Mouse (Mus musculus) ES-E14 (cell line): ENCODE measurements around the gene Zfp91. TPM values are rescaled to one million over a fixed set of nuclear protein-coding genes. Genes with fewer than 3 reads are reported as not detected.

ENCODE experiments used
- DNase-seq: peaks from one replicate; pipeline ENCODE4 v3.0.0-alpha.2; 2013; ENCODE audit warnings: low read depth, low spot score
- H3K27ac ChIP-seq: 2 replicates; pipeline ENCODE4 v1.5.1; 2012; ENCODE audit warnings: low read depth, mild to moderate bottlenecking, low read length, moderate library complexity, mixed read lengths; ENCODE audit not compliant: poor library complexity, insufficient read depth, severe bottlenecking
- H3K36me3 ChIP-seq: 2 replicates; pipeline ENCODE4 v1.6.1; 2012; ENCODE audit warnings: mild to moderate bottlenecking, low read length, moderate library complexity, mixed read lengths; ENCODE audit not compliant: control insufficient read depth, poor library complexity, insufficient read depth, severe bottlenecking
- H3K4me1 ChIP-seq, 2 experiments: fragments of 150-350 bp in 1 of 2; sonication (generic) in 1 of 2; 2 replicates each; pipeline ENCODE4 v1.6.1; 2012; ENCODE audit warnings: low read length in 2 of 2, mild to moderate bottlenecking in 1 of 2, mixed read lengths in 1 of 2; ENCODE audit not compliant: control insufficient read depth in 2 of 2, insufficient read depth in 2 of 2, poor library complexity in 1 of 2
- H3K4me3 ChIP-seq, 2 experiments: fragments of 150-350 bp in 1 of 2; sonication (generic) in 1 of 2; 2 replicates each; pipeline ENCODE4 v1.5.1; 2012; ENCODE audit warnings: low read length in 2 of 2, low read depth in 1 of 2, mild to moderate bottlenecking in 1 of 2, mixed read lengths in 1 of 2; ENCODE audit not compliant: insufficient read depth in 1 of 2, poor library complexity in 1 of 2, severe bottlenecking in 1 of 2
- H3K9ac ChIP-seq: 2 replicates; pipeline ENCODE4 v1.6.1; 2012; ENCODE audit warnings: low read depth, mild to moderate bottlenecking, low read length, mixed read lengths; ENCODE audit not compliant: poor library complexity, insufficient read depth, severe bottlenecking
- H3K9me3 ChIP-seq: fragments of 150-350 bp; sonication (generic); 2 replicates; pipeline ENCODE4 v1.6.1; 2012; ENCODE audit warnings: low read depth, mild to moderate bottlenecking, low read length; ENCODE audit not compliant: control insufficient read depth, insufficient read depth
- CHD2 ChIP-seq: IDR thresholded peaks from 2 replicates; pipeline ENCODE4 v1.6.1; 2014; ENCODE audit warnings: mild to moderate bottlenecking, low read depth, low read length, inconsistent platforms
- HCFC1 ChIP-seq: IDR thresholded peaks from 2 replicates; pipeline ENCODE4 v1.6.1; 2012; ENCODE audit warnings: low read length, inconsistent platforms, borderline replicate concordance; ENCODE audit not compliant: insufficient read depth
- MAFK ChIP-seq: IDR thresholded peaks from 2 replicates; pipeline ENCODE4 v1.6.1; 2014; ENCODE audit warnings: mild to moderate bottlenecking, low read depth, low read length, inconsistent platforms; ENCODE audit not compliant: insufficient read depth
- ZC3H11A ChIP-seq: IDR thresholded peaks from 2 replicates; pipeline ENCODE4 v1.6.1; 2012; ENCODE audit warnings: low read depth, mild to moderate bottlenecking, inconsistent platforms, low read length, borderline replicate concordance
- ZNF384 ChIP-seq: IDR thresholded peaks from 2 replicates; pipeline ENCODE4 v1.6.1; 2012; ENCODE audit warnings: low read depth, low read length, inconsistent platforms
- in situ Hi-C, 2 experiments: fragments of 600-800 bp; cut with MboI; formaldehyde crosslinking; loops; one replicate each; pipeline ENCODE4 v1.15.1; 2025; ENCODE audit warnings: low sequenced_read_pairs in 2 of 2, inconsistent platforms in 1 of 2; ENCODE audit not compliant: unreplicated experiment in 2 of 2
- total RNA-seq: library from RNA; depleted of rRNA; stranded (reverse); fragments of 300-350 nt; gene quantifications from 2 replicates; pipeline ENCODE4 v1.2.3, GENCODE M21; 2012; rRNA removed

Gene Zfp91
- total RNA-seq, 1 experiment, result 35.0 TPM

- Histone ChIP-seq H3K4me1 (no peaks in the 10 kb centered on the region), H3K4me3 (no peak overlapping the region), H3K36me3 (no peaks in the 10 kb centered on the region), H3K9ac (no peak overlapping the region), H3K27ac (no peak overlapping the region), H3K9me3 (no peaks in the 10 kb centered on the region)
- in situ Hi-C loops, result no loop called here
- DNase-seq, result no peak
- no peak for TF ChIP-seq HCFC1
- TF ChIP-seq MAFK, result no peak
- TF ChIP-seq CHD2, result no peak
- TF ChIP-seq ZC3H11A, result no peak
- TF ChIP-seq ZNF384, result no peak
Observed at GRCm38 (mm10) chr19:12720463-12720862, 75.5 kb downstream of the Zfp91 start.

GRCm38 (mm10) chr19:12719189-12719588 is 76.7 kb downstream of the Zfp91 start:
- Histone ChIP-seq H3K4me3 (no peak overlapping the region), H3K4me1 (no peaks in the 10 kb centered on the region)

More at GRCm38 (mm10) chr19:12719189-12719588, 76.7 kb downstream of the Zfp91 start:
- TF ChIP-seq MAFK (no peak), ZC3H11A (no peak), HCFC1 (no peak), ZNF384 (no peak), CHD2 (no peak)
- in situ Hi-C loops, result no loop called here
- H3K36me3 ChIP-seq, result no peaks in the 10 kb centered on the region
- H3K27ac ChIP-seq, result no peak overlapping the region
- H3K9ac ChIP-seq, result no peak overlapping the region
- no peaks in the 10 kb centered on the region for H3K9me3 ChIP-seq
- DNase-seq, result no peak

Other genes starting within 250 kb of the Zfp91 start
- not detected in 2 replicates for gene Gm4952, start 196.2 kb downstream of the Zfp91 start, total RNA-seq
- gene Glyat, start 162.8 kb downstream of the Zfp91 start, total RNA-seq, result 0.18 TPM in 1 of 2 replicates, not detected in the other
- not detected in 2 replicates for gene Olfr1442, start 125.7 kb downstream of the Zfp91 start, total RNA-seq
- gene Olfr1443, start 118.0 kb downstream of the Zfp91 start, total RNA-seq, result not detected in 2 replicates
- not detected in 2 replicates for gene Keg1, start 100.3 kb downstream of the Zfp91 start, total RNA-seq
- gene Cntf, start 30.5 kb downstream of the Zfp91 start, total RNA-seq, result 6.9 and 12.1 TPM in 2 replicates
- gene Lpxn, start 67 bp upstream of the Zfp91 start, total RNA-seq, result 0.42 and 0.58 TPM in 2 replicates
- gene Gm5244, start 50.6 kb upstream of the Zfp91 start, total RNA-seq, result not detected in 2 replicates
- gene Olfr1444, start 61.2 kb upstream of the Zfp91 start, total RNA-seq, result not detected in 2 replicates
- gene Olfr1445, start 87.7 kb upstream of the Zfp91 start, total RNA-seq, result not detected in 2 replicates
- not detected in 2 replicates for gene Olfr1446, start 97.4 kb upstream of the Zfp91 start, total RNA-seq
- gene Olfr1447, start 107.6 kb upstream of the Zfp91 start, total RNA-seq, result not detected in 2 replicates
- gene Olfr1448, start 128.3 kb upstream of the Zfp91 start, total RNA-seq, result not detected in 2 replicates
- gene Olfr1449, start 134.7 kb upstream of the Zfp91 start, total RNA-seq, result not detected in 2 replicates
- not detected in 2 replicates for gene Olfr1450, start 154.1 kb upstream of the Zfp91 start, total RNA-seq
- gene Olfr1451, start 198.9 kb upstream of the Zfp91 start, total RNA-seq, result not detected in 2 replicates
- not detected in 2 replicates for gene Olfr1453, start 232.2 kb upstream of the Zfp91 start, total RNA-seq